Mouse (Mus musculus): ENCODE results near the gene Fbxl7.

- TF ChIP-seq POLR2A (IDR thresholded peaks at IDR 0.05; ENCODE audit: low read depth, low read length) (no peak), CTCF (conservative IDR thresholded peaks at IDR 0.05; ENCODE audit: insufficient read depth, insufficient read length, low read depth, low read length) (no peak)
Measured at GRCm38 (mm10) chr15:26842216-26842615, 53.2 kb downstream of the Fbxl7 start.

All from kidney, adult 2 months (tissue).